Mouse (Mus musculus) hematopoietic multipotent progenitor cell, adult 10-12 weeks (in vitro differentiated cells): Measurements from ENCODE around the gene Arpc5l. TPM values are rescaled to one million over a fixed set of nuclear protein-coding genes. Genes with fewer than 3 reads are reported as not detected.

ENCODE experiments used
- polyA plus RNA-seq: library from polyadenylated mRNA; stranded (reverse); fragments of >175 nt; gene quantifications from 2 replicates; pipeline ENCODE4 v1.2.3, GENCODE M21; 2012; ENCODE audit warnings: low replicate concordance

The Arpc5l gene
- 170 and 283 TPM in 2 replicates for polyA plus RNA-seq

GRCm38 (mm10) chr2:39004880-39005435 lies at the start of gene Arpc5l:
TSS of gene Arpc5l (plus strand) at chr2:39005348.

GRCm38 (mm10) chr2:38997386-38998374 lies 7.5 kb upstream of the Arpc5l start, which contains the start of gene Wdr38:
TSS of gene Wdr38 (plus strand) at chr2:38997476.

GRCm38 (mm10) chr2:39005574-39006079 lies 479 bp downstream of the Arpc5l start, which contains the start of gene Rpl35:
TSS of gene Rpl35 (minus strand) at chr2:39005624.

Other genes with a start within 250 kb of the Arpc5l start
- gene Nr6a1, start 77.7 kb upstream of the Arpc5l start, polyA plus RNA-seq: 0.37 and 0.49 TPM in 2 replicates
- 0.08 and 0.16 TPM in 2 replicates for gene Olfml2a, start 73.4 kb upstream of the Arpc5l start, polyA plus RNA-seq
- 0.33 and 0.34 TPM in 2 replicates for gene Wdr38, start 7.9 kb upstream of the Arpc5l start, polyA plus RNA-seq
- gene Rpl35, start 276 bp downstream of the Arpc5l start, polyA plus RNA-seq: 118 and 307 TPM in 2 replicates
- 2.8 and 3.7 TPM in 2 replicates for gene Golga1, start 60.2 kb downstream of the Arpc5l start, polyA plus RNA-seq
- gene Scai, start 185.4 kb downstream of the Arpc5l start, polyA plus RNA-seq: 58.5 and 296 TPM in 2 replicates
- 2.5 and 8.0 TPM in 2 replicates for gene Ppp6c, start 221.1 kb downstream of the Arpc5l start, polyA plus RNA-seq